Mouse (Mus musculus): ENCODE measurements around the gene Slc9b2. TPM values are rescaled to one million over a fixed set of nuclear protein-coding genes. Genes with fewer than 3 reads are reported as not detected.
A peak's percentile ranks its signal among the peaks of the same experiment; 100 is the strongest.

Slc9b2 gene
- polyA plus RNA-seq, 1 experiment from 2014 or later: 1.9 TPM

DNA sequence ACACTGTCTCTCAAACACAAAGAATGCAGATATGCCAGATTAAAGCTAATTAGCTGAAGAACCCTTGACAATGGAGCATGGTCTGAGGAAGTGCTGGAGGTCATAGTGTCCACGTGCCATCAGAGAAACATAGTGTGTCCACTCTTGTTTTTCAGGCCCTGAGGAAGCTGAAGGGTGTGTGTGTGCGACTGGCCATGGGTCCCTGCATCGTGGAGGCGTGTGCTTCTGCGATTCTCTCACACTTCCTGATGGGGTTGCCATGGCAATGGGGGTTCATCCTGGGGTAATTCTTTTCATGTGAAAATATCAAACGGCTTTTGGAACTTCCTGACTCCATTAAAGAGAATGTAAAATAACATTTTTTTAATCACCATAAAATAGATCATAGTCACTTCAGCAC, 16.9 kb downstream of the Slc9b2 start:
- Histone ChIP-seq H3K27ac (ENCODE audit: low read depth, low read length) (no peak overlapping the region), H3K4me2 (replicated peaks; ENCODE audit: low read depth, low read length) (no peak overlapping the region), H3K9me3 (ENCODE audit: control insufficient read depth, low read length) (no peaks in the 10 kb centered on the region), H3K9ac (ENCODE audit: low read depth, low read length) (no peak overlapping the region), H3K4me1 (replicated peaks; ENCODE audit: control insufficient read depth, insufficient read depth, low read length) (no peaks in the 10 kb centered on the region; the same call in 1 of the 2 replicates), H3K4me3 (ENCODE audit: low read depth, low read length) (no peak overlapping the region), H3K36me3 (ENCODE audit: control insufficient read depth, insufficient read depth, low read length) (no peaks in the 10 kb centered on the region), H3K27me3 (ENCODE audit: control insufficient read depth, insufficient read depth, low read length) (no peaks in the 10 kb centered on the region)
- DNase-seq (ENCODE audit: low spot score) (no peak), ATAC-seq (ENCODE audit: low FRiP score) (no peak)
- WGBS: 36% methylated on average over 6 of the region's 6 CpGs

DNA sequence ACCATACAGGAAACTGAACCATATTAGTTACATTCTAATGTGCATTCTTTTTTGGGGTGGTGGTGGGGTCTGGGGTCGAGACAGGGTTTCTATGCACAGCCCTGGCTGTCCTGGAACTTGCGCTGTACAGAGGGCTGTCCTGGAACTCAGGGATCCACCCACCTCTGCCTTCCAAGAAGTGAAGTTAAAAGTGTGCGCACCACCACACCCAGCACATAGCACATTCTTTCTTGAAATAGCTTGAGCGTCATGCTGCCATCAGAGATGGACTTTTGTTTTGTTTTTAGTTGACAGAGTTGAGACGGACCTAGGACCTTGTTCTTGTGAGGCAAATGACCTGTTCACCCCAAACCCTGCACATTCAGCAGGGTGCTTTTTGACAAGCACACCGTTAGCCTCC, 19.7 kb downstream of the Slc9b2 start:
- 77% methylated on average over 6 of the region's 6 CpGs for WGBS
- Histone ChIP-seq H3K4me2 (replicated peaks; ENCODE audit: low read depth, low read length) (no peak overlapping the region), H3K27me3 (ENCODE audit: control insufficient read depth, insufficient read depth, low read length) (no peaks in the 10 kb centered on the region), H3K4me3 (ENCODE audit: low read depth, low read length) (no peak overlapping the region), H3K4me1 (replicated peaks; ENCODE audit: control insufficient read depth, insufficient read depth, low read length) (no peaks in the 10 kb centered on the region; the same call in 1 of the 2 replicates), H3K9ac (ENCODE audit: low read depth, low read length) (no peak overlapping the region), H3K27ac (ENCODE audit: low read depth, low read length) (no peak overlapping the region), H3K9me3 (ENCODE audit: control insufficient read depth, low read length) (no peaks in the 10 kb centered on the region), H3K36me3 (ENCODE audit: control insufficient read depth, insufficient read depth, low read length) (no peaks in the 10 kb centered on the region)
- DNase-seq (ENCODE audit: low spot score) (no peak), ATAC-seq (ENCODE audit: low FRiP score) (no peak)

DNA sequence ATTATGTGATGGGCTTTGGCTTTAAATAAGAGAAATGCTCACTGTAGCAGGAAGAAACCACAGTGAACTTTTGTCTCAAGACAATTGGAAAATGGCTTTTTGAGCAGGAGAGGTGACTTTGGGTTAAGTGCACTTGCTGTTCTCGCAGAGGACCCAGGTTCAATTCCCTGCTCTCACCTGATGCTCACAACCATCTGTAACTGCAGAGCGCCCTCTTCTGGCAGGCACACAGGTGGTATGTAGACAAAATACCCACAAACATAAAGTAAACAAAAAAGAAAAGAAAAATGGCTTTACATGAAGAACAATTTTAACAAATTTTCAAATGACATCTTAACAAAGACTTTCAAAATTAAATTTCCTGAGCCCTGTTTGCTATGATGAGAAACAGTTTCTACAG, 20.1 kb downstream of the Slc9b2 start:
- H3K36me3 ChIP-seq (ENCODE audit: control insufficient read depth, insufficient read depth, low read length): no peaks in the 10 kb centered on the region
- no peaks in the 10 kb centered on the region for H3K9me3 ChIP-seq (ENCODE audit: control insufficient read depth, low read length)
- H3K27me3 ChIP-seq (ENCODE audit: control insufficient read depth, insufficient read depth, low read length): no peaks in the 10 kb centered on the region
- H3K9ac ChIP-seq (ENCODE audit: low read depth, low read length): no peak overlapping the region
- no peak overlapping the region for H3K4me3 ChIP-seq (ENCODE audit: low read depth, low read length)
- H3K4me2 ChIP-seq (replicated peaks; ENCODE audit: low read depth, low read length): no peak overlapping the region
- 56% methylated on average over 2 of the region's 2 CpGs for WGBS
- no peak for ATAC-seq (ENCODE audit: low FRiP score)
- no peaks in the 10 kb centered on the region; the same call in 1 of the 2 replicates for H3K4me1 ChIP-seq (replicated peaks; ENCODE audit: control insufficient read depth, insufficient read depth, low read length)
- no peak for DNase-seq (ENCODE audit: low spot score)
- no peak overlapping the region for H3K27ac ChIP-seq (ENCODE audit: low read depth, low read length)

DNA sequence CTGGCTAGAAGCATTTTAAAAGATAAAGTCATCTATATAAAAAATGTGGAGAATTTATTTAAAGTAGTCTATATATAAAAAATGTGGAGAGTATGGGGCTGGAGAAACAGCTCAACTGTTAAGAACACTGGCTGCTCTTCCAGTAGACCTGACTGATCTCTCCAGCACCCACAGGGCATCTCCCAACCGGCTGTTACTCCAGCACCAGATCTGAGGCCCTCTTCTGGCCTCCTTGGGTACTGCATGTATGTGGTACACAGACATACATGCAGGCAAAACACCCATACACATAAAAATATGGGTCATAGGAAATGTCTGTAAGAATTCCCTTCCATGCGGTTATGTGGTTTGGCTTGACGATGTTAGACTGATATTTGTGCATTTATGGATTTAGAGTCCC, 21.1 kb downstream of the Slc9b2 start:
- DNase-seq (ENCODE audit: low spot score) (peak; percentile 71), ATAC-seq (ENCODE audit: low FRiP score) (no peak)
- Histone ChIP-seq H3K27me3 (ENCODE audit: control insufficient read depth, insufficient read depth, low read length) (no peaks in the 10 kb centered on the region), H3K4me1 (replicated peaks; ENCODE audit: control insufficient read depth, insufficient read depth, low read length) (no peaks in the 10 kb centered on the region; the same call in 1 of the 2 replicates), H3K4me3 (ENCODE audit: low read depth, low read length) (no peak overlapping the region), H3K27ac (ENCODE audit: low read depth, low read length) (no peak overlapping the region), H3K4me2 (replicated peaks; ENCODE audit: low read depth, low read length) (no peak overlapping the region), H3K9me3 (ENCODE audit: control insufficient read depth, low read length) (no peaks in the 10 kb centered on the region), H3K36me3 (ENCODE audit: control insufficient read depth, insufficient read depth, low read length) (no peaks in the 10 kb centered on the region), H3K9ac (ENCODE audit: low read depth, low read length) (no peak overlapping the region)
- WGBS: 40% methylated on average over 3 of the region's 3 CpGs

DNA sequence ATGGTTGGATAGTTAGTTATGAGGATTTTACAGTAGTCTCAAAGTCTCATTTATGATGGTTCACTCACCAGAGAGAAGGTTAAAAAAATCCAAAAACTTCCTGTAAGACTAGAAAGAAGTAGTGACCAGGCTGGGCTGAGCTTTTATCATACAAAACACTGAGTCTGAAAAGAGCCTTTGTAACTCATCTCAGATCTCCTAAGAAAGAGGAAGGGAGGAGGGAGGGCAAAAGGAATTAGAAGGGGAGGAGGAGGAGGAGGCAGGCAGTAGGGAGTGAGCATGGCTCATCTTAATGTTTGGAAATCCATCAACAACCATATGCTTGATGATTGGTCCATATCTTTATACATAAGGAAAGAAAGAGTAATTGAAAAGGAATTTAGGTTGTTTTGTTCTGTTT, 25.2 kb downstream of the Slc9b2 start:
- H3K27ac ChIP-seq (ENCODE audit: low read depth, low read length): no peak overlapping the region
- no peaks in the 10 kb centered on the region for H3K27me3 ChIP-seq (ENCODE audit: control insufficient read depth, insufficient read depth, low read length)
- no peak overlapping the region for H3K4me2 ChIP-seq (replicated peaks; ENCODE audit: low read depth, low read length)
- no peak for ATAC-seq (ENCODE audit: low FRiP score)
- no peak overlapping the region for H3K4me3 ChIP-seq (ENCODE audit: low read depth, low read length)
- no peaks in the 10 kb centered on the region for H3K36me3 ChIP-seq (ENCODE audit: control insufficient read depth, insufficient read depth, low read length)
- no peaks in the 10 kb centered on the region for H3K9me3 ChIP-seq (ENCODE audit: control insufficient read depth, low read length)
- H3K4me1 ChIP-seq (replicated peaks; ENCODE audit: control insufficient read depth, insufficient read depth, low read length): no peaks in the 10 kb centered on the region
- H3K9ac ChIP-seq (ENCODE audit: low read depth, low read length): no peak overlapping the region
- no peak for DNase-seq (ENCODE audit: low spot score)

DNA sequence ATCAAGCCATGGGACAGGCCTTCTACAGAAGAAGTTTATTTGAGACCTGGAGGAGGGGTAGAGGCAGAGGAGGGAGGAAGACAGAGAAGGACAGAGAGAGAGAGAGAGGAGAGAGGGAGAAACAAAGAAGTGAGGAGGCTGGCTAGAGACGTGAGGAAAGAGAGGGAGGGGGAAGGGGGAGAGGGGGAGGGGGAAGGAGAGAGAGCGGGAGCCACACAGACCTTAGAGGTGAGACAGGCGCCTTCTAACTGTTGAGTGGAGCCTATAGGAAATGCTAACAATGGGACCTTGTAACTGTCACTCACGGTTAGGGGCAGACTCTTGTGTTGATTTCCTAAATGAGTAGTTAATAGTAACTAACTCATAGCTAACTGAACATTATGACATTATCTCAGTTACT, 26.3 kb downstream of the Slc9b2 start:
- ATAC-seq (ENCODE audit: low FRiP score): no peak

DNA sequence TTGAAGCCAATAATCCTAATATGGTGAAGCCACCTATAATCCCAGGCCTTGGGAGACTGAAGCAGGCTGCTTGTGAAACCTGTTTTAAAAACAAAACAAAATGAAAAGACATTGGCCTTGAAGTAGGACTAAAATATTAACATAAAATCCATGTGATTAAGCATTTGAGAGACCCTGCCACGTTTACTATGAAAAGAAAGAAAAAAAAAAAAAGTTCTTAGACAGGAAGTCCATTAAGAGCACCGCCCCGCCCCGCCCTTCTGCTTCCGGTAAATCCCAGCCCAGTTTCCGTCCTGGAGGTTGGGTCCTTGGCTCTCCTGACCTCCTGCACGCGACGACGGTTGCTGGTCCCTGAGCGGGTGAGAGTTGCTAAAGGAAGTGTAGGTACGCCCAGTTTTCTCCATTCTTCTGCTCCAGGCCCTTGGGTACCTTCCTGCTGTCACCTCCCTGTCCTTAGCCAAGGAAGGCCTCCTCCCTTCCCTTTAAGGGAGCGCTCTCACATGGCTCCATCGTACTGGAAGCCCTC, 40.3 kb downstream of the Slc9b2 start, which contains the start of gene Slc9b1:
Slc9b1 (plus strand) TSS at position 291 of the 526 bp plus-strand sequence.
- no peak within 1 kb of the TSS for H3K4me2 ChIP-seq (replicated peaks; ENCODE audit: low read depth, low read length)
- ATAC-seq (ENCODE audit: low FRiP score) (no peak), DNase-seq (ENCODE audit: low spot score) (no peak)
- no peak within 1 kb of the TSS for H3K4me3 ChIP-seq (ENCODE audit: low read depth, low read length)
- no peaks in the 10 kb centered on the region for H3K9me3 ChIP-seq (ENCODE audit: control insufficient read depth, low read length)
- no peak within 1 kb of the TSS for H3K9ac ChIP-seq (ENCODE audit: low read depth, low read length)
- H3K36me3 ChIP-seq (ENCODE audit: control insufficient read depth, insufficient read depth, low read length): no peaks in the 10 kb centered on the region
- H3K27me3 ChIP-seq (ENCODE audit: control insufficient read depth, insufficient read depth, low read length): no peaks in the 10 kb centered on the region
- H3K27ac ChIP-seq (ENCODE audit: low read depth, low read length): no peak within 1 kb of the TSS
- H3K4me1 ChIP-seq (replicated peaks; ENCODE audit: control insufficient read depth, insufficient read depth, low read length): no peaks in the 10 kb centered on the region
- WGBS: 79% methylated on average over 14 of the region's 14 CpGs

More for the DNA sequence above, 26.3 kb downstream of the Slc9b2 start:
- H3K4me1 ChIP-seq (replicated peaks; ENCODE audit: control insufficient read depth, insufficient read depth, low read length): no peaks in the 10 kb centered on the region
- H3K9me3 ChIP-seq (ENCODE audit: control insufficient read depth, low read length): no peaks in the 10 kb centered on the region
- H3K9ac ChIP-seq (ENCODE audit: low read depth, low read length): no peak overlapping the region
- DNase-seq (ENCODE audit: low spot score): no peak
- no peak overlapping the region for H3K4me2 ChIP-seq (replicated peaks; ENCODE audit: low read depth, low read length)
- H3K27ac ChIP-seq (ENCODE audit: low read depth, low read length): no peak overlapping the region
- H3K4me3 ChIP-seq (ENCODE audit: low read depth, low read length): no peak overlapping the region
- WGBS: 43% methylated on average over 4 of the region's 4 CpGs
- no peaks in the 10 kb centered on the region for H3K36me3 ChIP-seq (ENCODE audit: control insufficient read depth, insufficient read depth, low read length)
- H3K27me3 ChIP-seq (ENCODE audit: control insufficient read depth, insufficient read depth, low read length): no peaks in the 10 kb centered on the region

DNA sequence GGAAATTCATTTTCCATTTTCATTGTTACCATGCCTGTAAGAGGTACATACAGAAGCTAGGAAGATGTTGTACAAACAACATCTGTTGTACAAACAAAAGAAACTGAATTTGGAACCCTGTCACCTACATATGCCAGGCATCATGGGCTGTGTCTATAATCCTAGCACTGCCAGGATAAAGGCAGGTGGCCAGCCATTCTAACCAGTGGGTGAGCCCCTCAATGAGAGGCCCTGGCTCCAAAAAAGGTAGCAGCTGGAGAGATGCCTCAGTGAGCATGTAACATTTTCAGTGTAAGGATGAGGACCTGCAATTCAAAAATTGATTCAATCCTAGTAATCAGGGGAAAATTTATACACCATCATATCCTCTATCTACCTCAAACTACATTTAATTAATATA, 41.5 kb downstream of the Slc9b2 start:
- Histone ChIP-seq H3K36me3 (ENCODE audit: control insufficient read depth, insufficient read depth, low read length) (no peaks in the 10 kb centered on the region), H3K4me3 (ENCODE audit: low read depth, low read length) (no peak overlapping the region), H3K27me3 (ENCODE audit: control insufficient read depth, insufficient read depth, low read length) (no peaks in the 10 kb centered on the region), H3K9ac (ENCODE audit: low read depth, low read length) (no peak overlapping the region), H3K9me3 (ENCODE audit: control insufficient read depth, low read length) (no peaks in the 10 kb centered on the region), H3K27ac (ENCODE audit: low read depth, low read length) (no peak overlapping the region), H3K4me1 (replicated peaks; ENCODE audit: control insufficient read depth, insufficient read depth, low read length) (no peaks in the 10 kb centered on the region), H3K4me2 (replicated peaks; ENCODE audit: low read depth, low read length) (no peak overlapping the region)
- ATAC-seq (ENCODE audit: low FRiP score): no peak
- no peak for DNase-seq (ENCODE audit: low spot score)

DNA sequence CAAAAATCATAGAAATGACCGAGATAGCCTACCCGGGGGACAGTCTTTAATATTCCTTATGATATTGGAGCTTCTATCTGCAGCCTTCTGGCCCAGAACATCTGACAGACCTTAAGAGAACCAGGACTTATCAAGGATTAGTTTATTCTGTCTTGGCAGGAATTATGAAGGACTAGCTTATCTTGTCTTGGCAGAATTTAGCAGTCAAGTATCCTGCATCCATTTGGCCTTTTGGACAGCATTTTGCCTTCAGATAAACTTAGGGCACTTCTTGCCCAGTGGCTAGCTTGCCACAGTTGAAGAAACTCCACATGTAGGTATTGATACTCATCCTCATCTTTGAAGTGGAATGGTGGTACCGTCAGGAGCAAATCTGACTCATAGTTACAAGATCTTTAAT, 44.4 kb downstream of the Slc9b2 start:
- ATAC-seq (ENCODE audit: low FRiP score) (no peak), DNase-seq (ENCODE audit: low spot score) (no peak)
- H3K4me1 ChIP-seq (replicated peaks; ENCODE audit: control insufficient read depth, insufficient read depth, low read length): no peaks in the 10 kb centered on the region
- no peaks in the 10 kb centered on the region for H3K36me3 ChIP-seq (ENCODE audit: control insufficient read depth, insufficient read depth, low read length)
- no peak overlapping the region for H3K9ac ChIP-seq (ENCODE audit: low read depth, low read length)
- no peak overlapping the region for H3K4me3 ChIP-seq (ENCODE audit: low read depth, low read length)
- no peaks in the 10 kb centered on the region for H3K27me3 ChIP-seq (ENCODE audit: control insufficient read depth, insufficient read depth, low read length)
- H3K4me2 ChIP-seq (replicated peaks; ENCODE audit: low read depth, low read length): no peak overlapping the region
- 94% methylated on average over 3 of the region's 3 CpGs for WGBS
- no peak overlapping the region for H3K27ac ChIP-seq (ENCODE audit: low read depth, low read length)
- no peaks in the 10 kb centered on the region for H3K9me3 ChIP-seq (ENCODE audit: control insufficient read depth, low read length)
